Mouse (Mus musculus): Measurements from ENCODE around the gene Atg5. TPM values are rescaled to one million over a fixed set of nuclear protein-coding genes. Genes with fewer than 3 reads are reported as not detected.

Gene Atg5
- polyA plus RNA-seq, 1 experiment from 2014 or later: 52.8 TPM

GRCm38 (mm10) chr10:44366186-44366585 is 98.0 kb downstream of the Atg5 start:
- DNase-seq: no peak
- 87% methylated on average over 2 of the region's 2 CpGs for WGBS
- Histone ChIP-seq H3K27ac (replicated peaks; ENCODE audit: low read depth, low read length) (no peak overlapping the region), H3K27me3 (ENCODE audit: control insufficient read depth, insufficient read depth, low read length) (no peaks in the 10 kb centered on the region), H3K36me3 (ENCODE audit: control insufficient read depth, insufficient read depth, low read length) (no peaks in the 10 kb centered on the region), H3K4me1 (ENCODE audit: control insufficient read depth, insufficient read depth, low read length) (no peaks in the 10 kb centered on the region), H3K9ac (replicated peaks; ENCODE audit: low read length) (no peak overlapping the region), H3K4me3 (replicated peaks; ENCODE audit: low read depth, low read length) (no peak overlapping the region), H3K4me2 (ENCODE audit: low read length) (no peak overlapping the region), H3K9me3 (ENCODE audit: control insufficient read depth, low read length) (no peaks in the 10 kb centered on the region)
- ATAC-seq (ENCODE audit: low FRiP score, low TSS enrichment): no peak

GRCm38 (mm10) chr10:44367043-44367442 is 98.9 kb downstream of the Atg5 start:
- H3K4me1 ChIP-seq (ENCODE audit: control insufficient read depth, insufficient read depth, low read length): no peaks in the 10 kb centered on the region

GRCm38 (mm10) chr10:44368596-44368995 is 100.4 kb downstream of the Atg5 start:
- Histone ChIP-seq H3K4me3 (replicated peaks; ENCODE audit: low read depth, low read length) (no peak overlapping the region), H3K9me3 (ENCODE audit: control insufficient read depth, low read length) (no peaks in the 10 kb centered on the region), H3K27me3 (ENCODE audit: control insufficient read depth, insufficient read depth, low read length) (no peaks in the 10 kb centered on the region), H3K36me3 (ENCODE audit: control insufficient read depth, insufficient read depth, low read length) (no peaks in the 10 kb centered on the region), H3K4me2 (ENCODE audit: low read length) (no peak overlapping the region), H3K27ac (replicated peaks; ENCODE audit: low read depth, low read length) (no peak overlapping the region), H3K9ac (replicated peaks; ENCODE audit: low read length) (no peak overlapping the region), H3K4me1 (ENCODE audit: control insufficient read depth, insufficient read depth, low read length) (no peaks in the 10 kb centered on the region)
- 74% methylated on average over 12 of the region's 13 CpGs for WGBS
- no peak for DNase-seq
- ATAC-seq (ENCODE audit: low FRiP score, low TSS enrichment): no peak

More at GRCm38 (mm10) chr10:44367043-44367442, 98.9 kb downstream of the Atg5 start:
- Histone ChIP-seq H3K9ac (replicated peaks; ENCODE audit: low read length) (no peak overlapping the region), H3K4me3 (replicated peaks; ENCODE audit: low read depth, low read length) (no peak overlapping the region), H3K27ac (replicated peaks; ENCODE audit: low read depth, low read length) (no peak overlapping the region), H3K27me3 (ENCODE audit: control insufficient read depth, insufficient read depth, low read length) (no peaks in the 10 kb centered on the region), H3K36me3 (ENCODE audit: control insufficient read depth, insufficient read depth, low read length) (no peaks in the 10 kb centered on the region), H3K4me2 (ENCODE audit: low read length) (no peak overlapping the region), H3K9me3 (ENCODE audit: control insufficient read depth, low read length) (no peaks in the 10 kb centered on the region)
- no peak for DNase-seq
- no peak for ATAC-seq (ENCODE audit: low FRiP score, low TSS enrichment)
- 84% methylated on average over 12 of the region's 12 CpGs for WGBS

GRCm38 (mm10) chr10:44370666-44371065 is 102.5 kb downstream of the Atg5 start:
- WGBS: 65% methylated on average over 6 of the region's 6 CpGs

GRCm38 (mm10) chr10:44372210-44372609 is 104.1 kb downstream of the Atg5 start:
- DNase-seq: no peak
- Histone ChIP-seq H3K4me1 (ENCODE audit: control insufficient read depth, insufficient read depth, low read length) (no peaks in the 10 kb centered on the region), H3K4me3 (replicated peaks; ENCODE audit: low read depth, low read length) (no peak overlapping the region), H3K4me2 (ENCODE audit: low read length) (no peak overlapping the region), H3K36me3 (ENCODE audit: control insufficient read depth, insufficient read depth, low read length) (no peaks in the 10 kb centered on the region), H3K27ac (replicated peaks; ENCODE audit: low read depth, low read length) (no peak overlapping the region), H3K9me3 (ENCODE audit: control insufficient read depth, low read length) (no peaks in the 10 kb centered on the region), H3K9ac (replicated peaks; ENCODE audit: low read length) (no peak overlapping the region), H3K27me3 (ENCODE audit: control insufficient read depth, insufficient read depth, low read length) (no peaks in the 10 kb centered on the region)
- no peak for ATAC-seq (ENCODE audit: low FRiP score, low TSS enrichment)
- 88% methylated on average over 3 of the region's 3 CpGs for WGBS

More at GRCm38 (mm10) chr10:44370666-44371065, 102.5 kb downstream of the Atg5 start:
- H3K27ac ChIP-seq (replicated peaks; ENCODE audit: low read depth, low read length): no peak overlapping the region
- no peak overlapping the region for H3K4me2 ChIP-seq (ENCODE audit: low read length)
- no peaks in the 10 kb centered on the region for H3K36me3 ChIP-seq (ENCODE audit: control insufficient read depth, insufficient read depth, low read length)
- no peaks in the 10 kb centered on the region for H3K27me3 ChIP-seq (ENCODE audit: control insufficient read depth, insufficient read depth, low read length)
- no peaks in the 10 kb centered on the region for H3K4me1 ChIP-seq (ENCODE audit: control insufficient read depth, insufficient read depth, low read length)
- ATAC-seq (ENCODE audit: low FRiP score, low TSS enrichment) (no peak), DNase-seq (no peak)
- H3K9ac ChIP-seq (replicated peaks; ENCODE audit: low read length): no peak overlapping the region
- H3K9me3 ChIP-seq (ENCODE audit: control insufficient read depth, low read length): no peaks in the 10 kb centered on the region
- no peak overlapping the region for H3K4me3 ChIP-seq (replicated peaks; ENCODE audit: low read depth, low read length)

- no peaks in the 10 kb centered on the region for H3K4me1 ChIP-seq (ENCODE audit: control insufficient read depth, insufficient read depth, low read length)
- no peak for DNase-seq
- H3K27ac ChIP-seq (replicated peaks; ENCODE audit: low read depth, low read length): no peak overlapping the region
- H3K36me3 ChIP-seq (ENCODE audit: control insufficient read depth, insufficient read depth, low read length): no peaks in the 10 kb centered on the region
- H3K9me3 ChIP-seq (ENCODE audit: control insufficient read depth, low read length): no peaks in the 10 kb centered on the region
- no peak overlapping the region for H3K9ac ChIP-seq (replicated peaks; ENCODE audit: low read length)
- H3K27me3 ChIP-seq (ENCODE audit: control insufficient read depth, insufficient read depth, low read length): no peaks in the 10 kb centered on the region
- no peak for ATAC-seq (ENCODE audit: low FRiP score, low TSS enrichment)
- no peak overlapping the region for H3K4me3 ChIP-seq (replicated peaks; ENCODE audit: low read depth, low read length)
- WGBS: 86% methylated on average over 2 of the region's 2 CpGs
- no peak overlapping the region for H3K4me2 ChIP-seq (ENCODE audit: low read length)
Measured at GRCm38 (mm10) chr10:44374678-44375077, 106.5 kb downstream of the Atg5 start.

GRCm38 (mm10) chr10:44375501-44375900 is 107.3 kb downstream of the Atg5 start:
- Histone ChIP-seq H3K36me3 (ENCODE audit: control insufficient read depth, insufficient read depth, low read length) (no peaks in the 10 kb centered on the region), H3K9ac (replicated peaks; ENCODE audit: low read length) (no peak overlapping the region), H3K4me3 (replicated peaks; ENCODE audit: low read depth, low read length) (no peak overlapping the region), H3K4me2 (ENCODE audit: low read length) (no peak overlapping the region), H3K27me3 (ENCODE audit: control insufficient read depth, insufficient read depth, low read length) (no peaks in the 10 kb centered on the region), H3K9me3 (ENCODE audit: control insufficient read depth, low read length) (no peaks in the 10 kb centered on the region), H3K27ac (replicated peaks; ENCODE audit: low read depth, low read length) (no peak overlapping the region), H3K4me1 (ENCODE audit: control insufficient read depth, insufficient read depth, low read length) (0 out of 2 replicates have a peak, but pooled peaks cover 2% of the 10 kb centered on the region)
- WGBS: 97% methylated on average over 1 of the region's 1 CpGs
- DNase-seq: no peak
- no peak for ATAC-seq (ENCODE audit: low FRiP score, low TSS enrichment)

GRCm38 (mm10) chr10:44377821-44378220 is 109.7 kb downstream of the Atg5 start:
- Histone ChIP-seq H3K4me3 (replicated peaks; ENCODE audit: low read depth, low read length) (no peak overlapping the region), H3K4me1 (ENCODE audit: control insufficient read depth, insufficient read depth, low read length) (0 out of 2 replicates have a peak, but pooled peaks cover 5% of the 10 kb centered on the region), H3K4me2 (ENCODE audit: low read length) (no peak overlapping the region), H3K9me3 (ENCODE audit: control insufficient read depth, low read length) (no peaks in the 10 kb centered on the region), H3K27me3 (ENCODE audit: control insufficient read depth, insufficient read depth, low read length) (no peaks in the 10 kb centered on the region), H3K9ac (replicated peaks; ENCODE audit: low read length) (no peak overlapping the region), H3K36me3 (ENCODE audit: control insufficient read depth, insufficient read depth, low read length) (no peaks in the 10 kb centered on the region), H3K27ac (replicated peaks; ENCODE audit: low read depth, low read length) (no peak overlapping the region)
- no peak for ATAC-seq (ENCODE audit: low FRiP score, low TSS enrichment)
- 88% methylated on average over 5 of the region's 5 CpGs for WGBS
- DNase-seq: no peak

- Histone ChIP-seq H3K36me3 (ENCODE audit: control insufficient read depth, insufficient read depth, low read length) (no peaks in the 10 kb centered on the region), H3K27me3 (ENCODE audit: control insufficient read depth, insufficient read depth, low read length) (no peaks in the 10 kb centered on the region), H3K9me3 (ENCODE audit: control insufficient read depth, low read length) (no peaks in the 10 kb centered on the region), H3K27ac (replicated peaks; ENCODE audit: low read depth, low read length) (no peak overlapping the region), H3K4me2 (ENCODE audit: low read length) (no peak overlapping the region), H3K4me3 (replicated peaks; ENCODE audit: low read depth, low read length) (no peak overlapping the region), H3K4me1 (ENCODE audit: control insufficient read depth, insufficient read depth, low read length) (0 out of 2 replicates have a peak, but pooled peaks cover 5% of the 10 kb centered on the region), H3K9ac (replicated peaks; ENCODE audit: low read length) (no peak overlapping the region)
- 89% methylated on average over 5 of the region's 5 CpGs for WGBS
- ATAC-seq (ENCODE audit: low FRiP score, low TSS enrichment) (no peak), DNase-seq (no peak)
Measured at GRCm38 (mm10) chr10:44378403-44378802, 110.2 kb downstream of the Atg5 start.
